ENCODE assay signal across 20 mouse cellular contexts in the genomic region with DNA sequence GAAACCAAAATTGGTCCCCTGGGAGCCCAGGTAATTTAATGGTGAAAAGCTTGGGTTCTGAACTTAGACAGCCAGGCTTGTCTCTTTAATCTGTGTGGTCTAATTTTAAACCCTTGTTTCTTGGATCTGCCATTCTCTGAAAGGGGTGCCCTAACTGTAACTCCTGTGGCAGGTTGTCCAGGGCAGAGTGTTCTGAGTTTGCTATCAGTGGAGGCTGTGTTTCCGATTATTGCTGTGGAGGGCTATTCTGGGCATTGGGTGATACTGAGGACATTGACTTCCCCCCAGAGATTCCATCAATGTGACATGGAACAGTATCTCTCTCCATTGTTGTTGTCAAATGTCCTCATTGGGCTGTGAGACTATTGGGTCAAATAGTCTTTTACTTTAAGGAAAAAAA.
DNase-seq lines count a peak whose midpoint lies in the region; ATAC-seq and TF ChIP-seq lines count a peak whose summit lies in the region.
"Had no signal": no experiment of that assay in that cellular context is flagged by ENCODE, and none has a peak within 500 bp of the region (broad histone marks: within the 10 kb centered on the region; RNA-seq: fewer than 3 reads in every experiment).

No protein-coding gene starts in this region.

- H3K4me1 ChIP-seq in heart, adult 2 months (ENCODE audit: control insufficient read depth, insufficient read depth, low read length) = peaks cover 24% of the 10 kb centered on the region
- peaks cover 35% of the 10 kb centered on the region for H3K4me1 ChIP-seq in heart, embryonic 11.5 days (ENCODE audit: control insufficient read depth, insufficient read depth, low read length)
- peaks cover 25% of the 10 kb centered on the region for H3K4me1 ChIP-seq in heart, embryonic 15.5 days (replicated peaks)
- peaks cover 12% of the 10 kb centered on the region; the same call in 1 of the 2 replicates for H3K4me1 ChIP-seq in kidney, embryonic 14.5 days (ENCODE audit: control insufficient read depth, insufficient read depth, low read length)
- H3K4me1 ChIP-seq in liver, postnatal 0 days (ENCODE audit: insufficient read depth) = peaks cover 5% of the 10 kb centered on the region; the same call in 1 of the 2 replicates

- intact Hi-C loops in heart, adult 2 months (cut with DNase I) = loop anchor here (10.0 kb wide), 1 partner anchor 133 kb away; a partner anchor contains a TSS
- intact Hi-C loops in heart, postnatal 25 days (cut with DNase I) = loop anchor here (5.0 kb wide), 1 partner anchor 45 kb away; no protein-coding TSS in a partner anchor

- no peak for TF ChIP-seq POLR2A in heart, adult 2 months (IDR thresholded peaks at IDR 0.05; ENCODE audit: insufficient read depth, low read depth, low read length)

- peaks cover 24% of the 10 kb centered on the region for H3K36me3 ChIP-seq in heart, adult 2 months (ENCODE audit: control insufficient read depth, insufficient read depth, low read length)
- no peaks in the 10 kb centered on the region for H3K36me3 ChIP-seq in heart, embryonic 11.5 days (ENCODE audit: control insufficient read depth, insufficient read depth, low read length)
- no peaks in the 10 kb centered on the region for H3K36me3 ChIP-seq in heart, embryonic 15.5 days
- no peaks in the 10 kb centered on the region for H3K36me3 ChIP-seq in kidney, embryonic 14.5 days (ENCODE audit: control insufficient read depth, insufficient read depth, low read length)
- H3K36me3 ChIP-seq in liver, postnatal 0 days (replicated peaks; ENCODE audit: insufficient read depth, low read length) = no peaks in the 10 kb centered on the region
- H3K36me3 ChIP-seq: embryonic facial prominence, embryonic 10.5 days; hindbrain, embryonic 10.5 days; intestine, embryonic 15.5 days had no signal

- TF ChIP-seq CTCF in heart, adult 2 months (IDR thresholded peaks at IDR 0.05) = no peak
- TF ChIP-seq CTCF in liver, postnatal 0 days (IDR thresholded peaks at IDR 0.05; ENCODE audit: low read depth) = no peak

- no peak for ATAC-seq in heart, embryonic 11.5 days (replicated peaks; ENCODE audit: insufficient number of reproducible peaks, low FRiP score, low TSS enrichment)
- ATAC-seq in heart, embryonic 15.5 days (replicated peaks; ENCODE audit: insufficient number of reproducible peaks, insufficient read depth, low FRiP score, low read depth) = no peak
- no peak for ATAC-seq in kidney, embryonic 14.5 days (ENCODE audit: low FRiP score, low TSS enrichment)
- no peak for ATAC-seq in liver, postnatal 0 days
- ATAC-seq: activated CD4-positive, CD25-positive, alpha-beta regulatory T cell, adult 4 months; forebrain, embryonic 13.5 days; forebrain, postnatal 0 days; intestine, embryonic 15.5 days; Patski had no signal

- no peak overlapping the region for H3K4me3 ChIP-seq in heart, adult 2 months
- H3K4me3 ChIP-seq in heart, embryonic 11.5 days (ENCODE audit: low read depth, low read length) = no peak overlapping the region
- no peak overlapping the region for H3K4me3 ChIP-seq in heart, embryonic 15.5 days
- no peak overlapping the region for H3K4me3 ChIP-seq in kidney, embryonic 14.5 days (ENCODE audit: low read length)
- no peak overlapping the region for H3K4me3 ChIP-seq in liver, postnatal 0 days (ENCODE audit: low read depth, low read length)
- H3K4me3 ChIP-seq: embryonic facial prominence, embryonic 10.5 days; forebrain, embryonic 13.5 days; hindbrain, embryonic 10.5 days; intestine, embryonic 15.5 days had no signal

- H3K4me2 ChIP-seq in heart, embryonic 11.5 days = no peak overlapping the region
- no peak overlapping the region for H3K4me2 ChIP-seq in heart, embryonic 15.5 days
- no peak overlapping the region for H3K4me2 ChIP-seq in kidney, embryonic 14.5 days (replicated peaks; ENCODE audit: low read depth, low read length)
- H3K4me2 ChIP-seq in liver, postnatal 0 days (ENCODE audit: low read depth, low read length) = no peak overlapping the region
- H3K4me2 ChIP-seq: forebrain, embryonic 13.5 days; hindbrain, embryonic 14.5 days; intestine, embryonic 15.5 days had no signal

- no peak overlapping the region for H3K9ac ChIP-seq in heart, adult 2 months (ENCODE audit: low read depth, low read length)
- H3K9ac ChIP-seq in heart, embryonic 11.5 days (ENCODE audit: low read depth, low read length) = no peak overlapping the region
- H3K9ac ChIP-seq in heart, embryonic 15.5 days = no peak overlapping the region
- H3K9ac ChIP-seq in kidney, embryonic 14.5 days (ENCODE audit: low read depth, low read length) = no peak overlapping the region
- H3K9ac ChIP-seq in liver, postnatal 0 days (replicated peaks) = no peak overlapping the region
- H3K9ac ChIP-seq: forebrain, embryonic 13.5 days; forebrain, postnatal 0 days; hindbrain, embryonic 14.5 days; intestine, embryonic 15.5 days had no signal

- H3K27ac ChIP-seq in heart, adult 2 months = peak overlapping the region; percentile 60
- peak overlapping the region; percentile 64; the same call in 1 of the 2 replicates for H3K27ac ChIP-seq in heart, embryonic 11.5 days (ENCODE audit: low read depth, low read length)
- peak overlapping the region; percentile 58 for H3K27ac ChIP-seq in heart, embryonic 15.5 days
- H3K27ac ChIP-seq in kidney, embryonic 14.5 days (ENCODE audit: low read depth, low read length) = no peak overlapping the region
- no peak overlapping the region for H3K27ac ChIP-seq in liver, postnatal 0 days (ENCODE audit: low read depth)
- H3K27ac ChIP-seq: embryonic facial prominence, embryonic 10.5 days; forebrain, embryonic 13.5 days; hindbrain, embryonic 10.5 days; hindbrain, embryonic 14.5 days; intestine, embryonic 15.5 days had no signal

- 20% methylated on average over 1 of the region's 1 CpGs for WGBS in heart, adult 2 months
- 19% methylated on average over 1 of the region's 1 CpGs for WGBS in heart, embryonic 11.5 days (ENCODE audit: insufficient replicate concordance)
- 19% methylated on average over 1 of the region's 1 CpGs for WGBS in heart, embryonic 15.5 days
- WGBS in kidney, embryonic 14.5 days = 91% methylated on average over 1 of the region's 1 CpGs
- WGBS in liver, postnatal 0 days (ENCODE audit: insufficient replicate concordance) = 69% methylated on average over 1 of the region's 1 CpGs

- no peaks in the 10 kb centered on the region for H3K9me3 ChIP-seq in heart, embryonic 11.5 days (replicated peaks; ENCODE audit: control insufficient read depth, low read length)
- H3K9me3 ChIP-seq in heart, embryonic 15.5 days (replicated peaks) = no peaks in the 10 kb centered on the region
- no peaks in the 10 kb centered on the region for H3K9me3 ChIP-seq in kidney, embryonic 14.5 days (ENCODE audit: control insufficient read depth, low read length)
- no peaks in the 10 kb centered on the region for H3K9me3 ChIP-seq in liver, postnatal 0 days (ENCODE audit: low read length)
- H3K9me3 ChIP-seq: embryonic facial prominence, embryonic 10.5 days; forebrain, embryonic 13.5 days; hindbrain, embryonic 10.5 days; intestine, embryonic 15.5 days had no signal

- 0 out of 2 replicates have a peak, but pooled peaks have one; percentile 28 for TF ChIP-seq EP300 in heart, adult 2 months (IDR thresholded peaks at IDR 0.05; ENCODE audit: insufficient read depth, low read depth, low read length)
- no peak for TF ChIP-seq EP300 in liver, postnatal 0 days (IDR thresholded peaks at IDR 0.05; ENCODE audit: low read depth)

- peaks cover 4% of the 10 kb centered on the region for H3K79me2 ChIP-seq in heart, adult 2 months (replicated peaks; ENCODE audit: control insufficient read depth, insufficient read depth, low read length)

- DNase-seq in heart, adult 2 months = peak in 1 of 2 experiments; percentile 32
- no peak for DNase-seq in heart, postnatal 25 days (ENCODE audit: low spot score)
- DNase-seq in liver, postnatal 0 days = no peak
- DNase-seq: adrenal gland, postnatal 14 days; cerebellum, adult 18-20 months; cerebellum, postnatal 10 days; forebrain, postnatal 0 days; gastrocnemius, postnatal 14 days; kidney, adult 2 months had no signal

- H3K27me3 ChIP-seq in heart, adult 2 months (ENCODE audit: control insufficient read depth, insufficient read depth, low read length) = no peaks in the 10 kb centered on the region
- no peaks in the 10 kb centered on the region for H3K27me3 ChIP-seq in heart, embryonic 11.5 days (ENCODE audit: control insufficient read depth, insufficient read depth, low read length)
- H3K27me3 ChIP-seq in heart, embryonic 15.5 days = no peaks in the 10 kb centered on the region
- no peaks in the 10 kb centered on the region for H3K27me3 ChIP-seq in kidney, embryonic 14.5 days (ENCODE audit: control insufficient read depth, insufficient read depth, low read length)
- no peaks in the 10 kb centered on the region for H3K27me3 ChIP-seq in liver, postnatal 0 days (ENCODE audit: insufficient read depth, low read length)
- H3K27me3 ChIP-seq: CH12.LX; forebrain, embryonic 13.5 days; intestine, embryonic 15.5 days; Patski had no signal

Comparison
In these comparisons a context has a peak if more than half of its experiments do, and no peak if none do; other contexts are left out.
1. H3K27ac ChIP-seq: peak in heart, adult 2 months (single experiment), heart, embryonic 11.5 days (single experiment) and heart, embryonic 15.5 days (single experiment); none in kidney, embryonic 14.5 days (single experiment) and liver, postnatal 0 days (single experiment).